Mouse (Mus musculus): Measurements from ENCODE around the gene Ssu2. TPM values are rescaled to one million over a fixed set of nuclear protein-coding genes. Genes with fewer than 3 reads are reported as not detected.
A peak's percentile ranks its signal among the peaks of the same experiment; 100 is the strongest.

Ssu2 gene
- polyA plus RNA-seq, 1 experiment from 2014 or later: 0.39 TPM

- H3K27me3 ChIP-seq (replicated peaks; ENCODE audit: control insufficient read depth, insufficient read depth, low read length): no peaks in the 10 kb centered on the region
- no peak overlapping the region for H3K9ac ChIP-seq (ENCODE audit: low read depth, low read length)
- no peaks in the 10 kb centered on the region for H3K4me1 ChIP-seq (ENCODE audit: control insufficient read depth, insufficient read depth, low read depth, low read length)
- 85% methylated on average over 5 of the region's 5 CpGs for WGBS
- ATAC-seq: no peak
- H3K27ac ChIP-seq (ENCODE audit: low read depth, low read length): no peak overlapping the region
- no peak overlapping the region for H3K4me2 ChIP-seq (ENCODE audit: low read length)
- H3K36me3 ChIP-seq (ENCODE audit: control insufficient read depth, insufficient read depth, low read length): no peaks in the 10 kb centered on the region
- H3K4me3 ChIP-seq (ENCODE audit: low read length): no peak overlapping the region
- H3K9me3 ChIP-seq (ENCODE audit: control insufficient read depth, low read length): no peaks in the 10 kb centered on the region
These were observed 64.9 kb downstream of the Ssu2 start for GRCm38 (mm10) chr6:112322916-112323315.

GRCm38 (mm10) chr6:112320679-112321078 lies 67.1 kb downstream of the Ssu2 start:
- WGBS: 37% methylated on average over 5 of the region's 5 CpGs
- no peak overlapping the region for H3K4me2 ChIP-seq (ENCODE audit: low read length)
- H3K9ac ChIP-seq (ENCODE audit: low read depth, low read length): no peak overlapping the region
- no peaks in the 10 kb centered on the region for H3K9me3 ChIP-seq (ENCODE audit: control insufficient read depth, low read length)
- no peaks in the 10 kb centered on the region for H3K36me3 ChIP-seq (ENCODE audit: control insufficient read depth, insufficient read depth, low read length)
- H3K4me3 ChIP-seq (ENCODE audit: low read length): no peak overlapping the region
- no peak for ATAC-seq
- no peaks in the 10 kb centered on the region for H3K4me1 ChIP-seq (ENCODE audit: control insufficient read depth, insufficient read depth, low read depth, low read length)
- no peaks in the 10 kb centered on the region for H3K27me3 ChIP-seq (replicated peaks; ENCODE audit: control insufficient read depth, insufficient read depth, low read length)
- H3K27ac ChIP-seq (ENCODE audit: low read depth, low read length): no peak overlapping the region

GRCm38 (mm10) chr6:112319449-112319848 lies 68.4 kb downstream of the Ssu2 start:
- no peaks in the 10 kb centered on the region for H3K36me3 ChIP-seq (ENCODE audit: control insufficient read depth, insufficient read depth, low read length)
- H3K4me1 ChIP-seq (ENCODE audit: control insufficient read depth, insufficient read depth, low read depth, low read length): no peaks in the 10 kb centered on the region
- H3K4me2 ChIP-seq (ENCODE audit: low read length): no peak overlapping the region
- no peak for ATAC-seq
- H3K9ac ChIP-seq (ENCODE audit: low read depth, low read length): no peak overlapping the region
- no peak overlapping the region for H3K27ac ChIP-seq (ENCODE audit: low read depth, low read length)
- H3K27me3 ChIP-seq (replicated peaks; ENCODE audit: control insufficient read depth, insufficient read depth, low read length): no peaks in the 10 kb centered on the region
- 89% methylated on average over 4 of the region's 4 CpGs for WGBS
- no peak overlapping the region for H3K4me3 ChIP-seq (ENCODE audit: low read length)
- no peaks in the 10 kb centered on the region for H3K9me3 ChIP-seq (ENCODE audit: control insufficient read depth, low read length)

- H3K9ac ChIP-seq (ENCODE audit: low read depth, low read length): no peak overlapping the region
- H3K36me3 ChIP-seq (ENCODE audit: control insufficient read depth, insufficient read depth, low read length): no peaks in the 10 kb centered on the region
- H3K4me3 ChIP-seq (ENCODE audit: low read length): no peak overlapping the region
- no peaks in the 10 kb centered on the region for H3K9me3 ChIP-seq (ENCODE audit: control insufficient read depth, low read length)
- no peaks in the 10 kb centered on the region; the same call in 1 of the 2 replicates for H3K4me1 ChIP-seq (ENCODE audit: control insufficient read depth, insufficient read depth, low read depth, low read length)
- H3K27ac ChIP-seq (ENCODE audit: low read depth, low read length): no peak overlapping the region
- H3K4me2 ChIP-seq (ENCODE audit: low read length): no peak overlapping the region
- no peaks in the 10 kb centered on the region for H3K27me3 ChIP-seq (replicated peaks; ENCODE audit: control insufficient read depth, insufficient read depth, low read length)
- peak; percentile 88 for ATAC-seq
- WGBS: 33% methylated on average over 4 of the region's 4 CpGs
These were observed 76.4 kb downstream of the Ssu2 start for GRCm38 (mm10) chr6:112311385-112311784.

GRCm38 (mm10) chr6:112309330-112309938 lies 78.4 kb downstream of the Ssu2 start:
- no peak for ATAC-seq
- no peak overlapping the region for H3K4me2 ChIP-seq (ENCODE audit: low read length)
- H3K9ac ChIP-seq (ENCODE audit: low read depth, low read length): no peak overlapping the region
- WGBS: 52% methylated on average over 6 of the region's 6 CpGs
- H3K9me3 ChIP-seq (ENCODE audit: control insufficient read depth, low read length): no peaks in the 10 kb centered on the region
- no peaks in the 10 kb centered on the region; the same call in 1 of the 2 replicates for H3K4me1 ChIP-seq (ENCODE audit: control insufficient read depth, insufficient read depth, low read depth, low read length)
- no peaks in the 10 kb centered on the region for H3K27me3 ChIP-seq (replicated peaks; ENCODE audit: control insufficient read depth, insufficient read depth, low read length)
- no peak overlapping the region for H3K27ac ChIP-seq (ENCODE audit: low read depth, low read length)
- no peaks in the 10 kb centered on the region for H3K36me3 ChIP-seq (ENCODE audit: control insufficient read depth, insufficient read depth, low read length)
- no peak overlapping the region for H3K4me3 ChIP-seq (ENCODE audit: low read length)

Other genes starting within 250 kb of the Ssu2 start
- 10.3 and 13.4 TPM in 2 replicates for gene Lmcd1, start 114.3 kb downstream of the Ssu2 start, polyA plus RNA-seq (2015; fragmentation: Nextera tagmentation; extraction: Ambion mirVana)
- gene Cav3, start 71.5 kb upstream of the Ssu2 start, polyA plus RNA-seq (2015; fragmentation: Nextera tagmentation; extraction: Ambion mirVana): 2.3 TPM in 1 of 2 replicates, not detected in the other
- gene Oxtr, start 101.9 kb upstream of the Ssu2 start, polyA plus RNA-seq (2015; fragmentation: Nextera tagmentation; extraction: Ambion mirVana): 2.4 and 2.9 TPM in 2 replicates